Mouse (Mus musculus) spleen, postnatal 36 days (tissue): Measurements from ENCODE around the gene Akap7.

Experiments
- DNase-seq, 2 experiments: peaks; one replicate each; pipeline ENCODE4 v3.0.0; 2022; ENCODE audit warnings: low spot score in 2 of 2, mixed read lengths in 1 of 2

The Akap7 gene

GRCm38 (mm10) chr10:25133581-25133980 lies 174.1 kb downstream of the Akap7 start:
- no peak for DNase-seq

DNA sequence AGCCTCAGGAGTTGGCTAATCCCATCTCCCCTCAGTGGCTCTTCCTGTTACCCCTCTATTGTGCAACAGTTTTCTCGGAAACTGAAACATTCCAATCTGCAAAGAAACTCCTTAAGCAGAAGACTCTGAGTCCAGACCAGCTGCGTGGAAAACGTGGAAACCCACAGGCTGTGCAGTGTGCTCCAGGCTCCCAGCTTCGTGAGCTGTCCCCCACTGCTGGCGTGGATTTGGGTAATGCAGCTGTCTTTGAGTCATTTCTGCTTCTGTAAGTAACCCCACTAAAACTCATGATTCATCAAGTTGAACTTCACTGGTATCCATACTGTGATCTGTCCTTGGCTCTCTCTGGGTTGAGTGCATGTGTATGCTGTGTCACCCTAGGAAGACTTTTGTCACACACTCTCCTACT lies 179.2 kb downstream of the Akap7 start:
- DNase-seq, result no peak

DNA sequence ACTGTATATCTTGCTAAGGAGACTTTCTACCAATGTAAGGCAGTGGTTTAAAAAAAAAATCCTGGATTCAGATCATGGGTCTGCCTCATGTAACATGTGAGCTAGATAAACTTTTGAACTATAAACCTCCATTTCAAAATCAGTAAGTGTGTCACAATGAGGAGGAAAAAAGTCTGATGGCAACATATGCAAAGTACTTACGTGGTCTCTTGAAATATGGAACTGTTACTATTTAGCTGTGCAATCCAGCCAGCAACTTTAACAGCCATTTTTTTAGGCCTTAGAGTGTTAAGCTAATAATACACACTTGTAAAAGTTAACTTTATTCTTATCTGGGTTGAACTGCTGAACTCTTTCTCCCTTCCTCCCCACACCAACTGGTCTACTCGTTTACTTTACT lies 181.6 kb downstream of the Akap7 start:
- no peak for DNase-seq

DNA sequence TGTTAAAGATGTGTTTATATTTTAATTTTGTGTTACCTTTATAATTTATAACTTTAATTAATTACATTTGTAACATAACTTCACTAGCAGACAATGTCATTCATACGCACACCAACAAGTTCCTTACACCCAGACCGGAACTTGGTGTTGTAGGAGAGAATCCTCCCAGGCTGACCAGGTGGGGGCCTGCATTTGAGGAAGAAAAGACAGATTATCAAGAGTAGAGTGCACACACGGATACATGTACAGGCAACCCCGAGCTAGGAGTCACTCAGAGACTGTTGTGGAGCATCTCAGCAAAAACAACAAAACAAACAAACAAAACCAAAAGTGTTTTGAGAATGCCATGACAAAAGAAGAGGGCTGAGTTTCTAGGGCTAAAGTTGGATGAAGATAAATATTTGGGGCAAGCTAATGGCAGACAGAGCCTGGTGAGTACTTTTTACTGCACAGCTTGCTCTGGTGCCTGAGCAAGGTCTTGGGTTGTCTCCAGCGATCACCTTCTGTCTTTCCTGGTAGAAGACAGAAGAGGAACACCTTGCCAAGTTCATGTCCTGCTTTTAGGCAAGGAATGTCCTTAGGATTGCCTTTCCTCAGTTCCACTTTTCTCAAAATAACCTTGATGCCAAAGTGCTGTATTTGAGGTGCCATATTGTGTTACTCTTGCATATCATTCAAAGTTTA lies 186.7 kb downstream of the Akap7 start:
- no peak for DNase-seq
